Mouse (Mus musculus) adrenal gland, postnatal 25 days (tissue): Measurements from ENCODE around the gene Trub1. TPM values are rescaled to one million over a fixed set of nuclear protein-coding genes. Genes with fewer than 3 reads are reported as not detected.

Source experiments
- DNase-seq: peaks from one replicate; pipeline ENCODE4 v3.0.0; 2021; ENCODE audit warnings: mixed read lengths
- total RNA-seq: library from RNA; stranded (reverse); gene quantifications from 2 replicates; pipeline ENCODE4 v1.2.3, GENCODE M21; 2021

Gene Trub1
- total RNA-seq, 1 experiment from 2014 or later: 16.5 TPM

GRCm38 (mm10) chr19:57441501-57441900 lies 11.2 kb upstream of the Trub1 start:
- DNase-seq: no peak

DNA sequence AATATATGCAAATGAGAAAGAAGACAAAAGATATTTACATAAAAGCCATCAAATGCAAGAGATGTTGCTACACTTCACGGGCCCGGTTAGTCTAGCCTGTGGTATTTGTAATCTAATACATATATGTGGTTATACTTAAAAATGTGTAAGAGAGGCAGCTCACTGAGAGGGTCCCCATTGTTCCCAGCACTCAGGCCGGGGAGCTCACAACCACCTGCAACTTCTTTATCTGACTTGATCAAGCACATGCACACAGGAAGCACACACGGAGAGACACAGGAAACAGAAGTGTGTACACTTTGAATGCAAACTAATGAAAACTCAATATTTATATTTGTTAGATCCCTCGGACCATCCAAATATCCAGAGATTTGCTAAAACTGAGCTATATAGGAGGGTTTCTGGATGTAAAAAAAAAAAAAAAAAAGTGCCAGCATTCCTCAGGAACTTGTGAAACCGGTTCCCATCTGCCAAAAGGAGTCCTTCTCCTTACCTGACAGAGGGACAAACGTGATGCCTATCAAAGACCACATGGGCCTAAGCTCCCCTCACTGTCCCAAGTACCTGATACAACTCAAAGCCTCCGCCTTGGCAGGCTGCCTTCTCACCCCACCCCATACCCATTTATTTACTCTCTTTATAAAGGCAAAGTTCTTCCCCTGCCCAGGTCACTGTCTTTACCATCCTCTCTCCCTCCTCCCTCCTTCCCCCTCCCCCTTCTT lies 9.6 kb upstream of the Trub1 start:
- no peak for DNase-seq

DNA sequence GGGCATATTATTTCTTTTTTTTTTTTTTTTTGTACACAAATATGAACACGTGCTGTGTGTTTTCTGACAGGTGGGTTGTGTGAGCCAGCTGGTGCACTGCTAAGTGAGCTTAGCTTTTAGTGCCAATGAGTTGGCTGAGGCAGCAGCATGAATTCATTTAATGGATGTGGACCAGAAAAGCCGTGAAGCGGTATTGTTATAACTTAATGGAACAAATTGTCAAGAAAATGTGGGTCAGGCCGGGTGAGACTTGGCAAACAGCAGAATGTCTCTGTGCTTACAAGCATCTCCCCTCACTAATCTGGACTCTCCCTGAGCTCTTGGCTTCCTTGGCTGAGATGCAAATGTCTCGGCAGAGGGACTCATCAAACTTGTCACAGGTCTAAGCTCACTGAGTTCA lies 7.7 kb upstream of the Trub1 start:
- no peak for DNase-seq

- DNase-seq: no peak
Measured at GRCm38 (mm10) chr19:57450849-57451248, 1.9 kb upstream of the Trub1 start.

- no peak for DNase-seq
Measured at GRCm38 (mm10) chr19:57451762-57452161, 950 bp upstream of the Trub1 start.

GRCm38 (mm10) chr19:57453218-57453600 lies 497 bp downstream of the Trub1 start:
- no peak for DNase-seq

DNA sequence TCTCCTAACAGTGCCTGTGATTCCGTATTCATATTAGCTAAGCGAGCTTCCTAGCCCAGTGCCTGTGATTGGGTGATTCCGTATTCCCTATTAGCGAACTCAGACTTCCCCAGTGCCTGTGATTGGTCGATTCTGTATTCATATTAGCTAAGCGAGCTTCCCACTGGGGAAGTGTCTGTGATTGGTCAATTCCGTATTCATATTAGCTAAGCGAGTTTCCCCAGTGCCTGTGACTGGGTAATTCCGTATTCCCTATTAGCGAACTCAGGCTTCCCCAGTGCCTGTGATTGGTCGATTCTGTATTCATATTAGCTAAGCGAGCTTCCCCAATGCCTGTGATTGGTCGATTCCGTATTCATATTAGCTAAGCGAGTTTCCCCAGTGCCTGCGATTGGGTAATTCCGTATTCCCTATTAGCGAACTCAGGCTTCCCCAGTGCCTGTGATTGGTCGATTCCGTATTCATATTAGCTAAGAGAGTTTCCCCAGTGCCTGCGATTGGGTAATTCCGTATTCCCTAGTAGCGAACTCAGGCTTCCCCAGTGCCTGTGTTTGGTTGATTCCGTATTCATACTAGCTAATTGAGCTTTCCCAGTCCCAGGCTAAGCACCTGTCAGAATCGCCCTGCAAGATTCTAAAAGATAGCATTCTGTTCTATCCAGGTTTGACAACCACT lies 2.7 kb downstream of the Trub1 start:
- no peak for DNase-seq

DNA sequence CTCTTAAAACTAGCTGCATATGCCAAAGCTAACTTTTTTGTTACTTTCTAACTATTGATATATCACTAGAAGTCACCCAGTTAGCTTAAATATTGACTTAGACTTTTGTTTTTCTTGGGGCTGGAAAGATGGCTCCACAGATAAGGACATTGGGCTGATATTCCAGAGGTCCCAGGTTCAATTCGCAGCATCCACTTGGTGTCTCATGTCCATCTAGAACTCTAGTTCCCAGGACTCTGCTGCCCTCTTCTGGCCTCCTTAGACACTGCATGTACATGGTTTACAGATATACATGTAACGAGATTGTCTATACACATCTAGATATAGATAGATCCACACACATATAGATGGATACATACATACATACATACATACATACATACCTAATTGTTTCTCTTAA lies 4.4 kb downstream of the Trub1 start:
- peak; percentile 50 for DNase-seq

GRCm38 (mm10) chr19:57463741-57464140 lies 11.0 kb downstream of the Trub1 start:
- no peak for DNase-seq

GRCm38 (mm10) chr19:57465742-57466141 lies 13.0 kb downstream of the Trub1 start:
- no peak for DNase-seq

GRCm38 (mm10) chr19:57471033-57471432 lies 18.3 kb downstream of the Trub1 start:
- DNase-seq: no peak

DNA sequence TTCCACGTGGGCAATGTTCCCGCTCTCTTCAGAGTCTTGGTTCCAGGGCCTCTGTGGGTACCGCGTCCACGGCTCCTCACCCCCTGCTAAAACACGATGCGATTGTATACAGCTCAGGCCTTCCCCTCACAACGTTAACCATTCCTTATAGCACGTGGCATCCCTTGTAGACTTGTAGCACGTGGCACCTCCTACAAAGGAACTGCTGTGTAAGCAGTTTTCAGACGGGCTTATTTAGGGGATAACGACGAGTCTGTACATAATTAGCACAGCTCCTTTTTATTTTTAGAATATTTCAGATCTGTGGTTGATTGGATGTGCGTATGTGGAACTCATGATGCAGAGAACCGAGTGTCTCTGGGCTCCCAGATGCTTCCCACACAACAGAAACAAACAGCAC lies 19.5 kb downstream of the Trub1 start:
- DNase-seq: no peak

GRCm38 (mm10) chr19:57473301-57473700 lies 20.6 kb downstream of the Trub1 start:
- DNase-seq: no peak

DNA sequence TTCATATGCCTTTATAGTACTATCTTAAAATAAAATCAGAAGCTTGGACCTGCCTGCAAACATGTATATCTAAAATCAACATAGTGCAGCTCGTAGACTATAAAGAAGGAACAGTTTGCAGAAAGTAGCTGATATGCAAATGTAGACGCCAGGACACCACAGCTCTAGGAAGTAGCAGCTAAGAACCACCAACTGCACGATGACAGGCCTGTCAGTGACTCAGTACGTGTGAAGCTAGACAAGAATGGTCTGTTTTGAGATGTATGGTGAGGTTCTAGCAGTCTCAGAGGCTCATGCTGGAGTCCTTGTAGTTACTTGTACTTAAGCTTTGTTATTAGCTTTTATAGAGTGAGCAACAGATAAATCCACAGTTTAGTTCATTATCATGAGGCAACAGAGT lies 22.6 kb downstream of the Trub1 start:
- no peak for DNase-seq

DNA sequence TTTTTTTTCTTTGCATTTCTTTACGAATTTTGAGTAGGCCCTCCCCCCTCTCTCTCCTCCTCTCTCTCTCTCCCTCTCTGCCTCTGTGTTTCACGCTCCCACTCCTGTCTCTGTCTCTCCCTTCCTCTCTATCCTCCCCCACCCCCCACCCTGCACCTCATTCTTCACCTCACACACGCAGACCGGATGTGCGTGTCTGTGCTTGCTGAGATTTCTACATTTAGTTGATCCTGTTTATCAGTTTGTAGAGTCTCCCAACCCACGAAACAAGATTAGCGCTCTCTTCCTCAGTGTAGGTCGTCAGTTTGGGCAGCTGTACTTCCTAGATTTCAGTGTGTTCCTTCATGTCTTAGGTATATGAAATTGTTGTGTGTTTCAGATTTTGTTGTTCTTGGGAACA lies 24.6 kb downstream of the Trub1 start:
- no peak for DNase-seq

- no peak for DNase-seq
Measured at GRCm38 (mm10) chr19:57478056-57478455, 25.3 kb downstream of the Trub1 start.

DNA sequence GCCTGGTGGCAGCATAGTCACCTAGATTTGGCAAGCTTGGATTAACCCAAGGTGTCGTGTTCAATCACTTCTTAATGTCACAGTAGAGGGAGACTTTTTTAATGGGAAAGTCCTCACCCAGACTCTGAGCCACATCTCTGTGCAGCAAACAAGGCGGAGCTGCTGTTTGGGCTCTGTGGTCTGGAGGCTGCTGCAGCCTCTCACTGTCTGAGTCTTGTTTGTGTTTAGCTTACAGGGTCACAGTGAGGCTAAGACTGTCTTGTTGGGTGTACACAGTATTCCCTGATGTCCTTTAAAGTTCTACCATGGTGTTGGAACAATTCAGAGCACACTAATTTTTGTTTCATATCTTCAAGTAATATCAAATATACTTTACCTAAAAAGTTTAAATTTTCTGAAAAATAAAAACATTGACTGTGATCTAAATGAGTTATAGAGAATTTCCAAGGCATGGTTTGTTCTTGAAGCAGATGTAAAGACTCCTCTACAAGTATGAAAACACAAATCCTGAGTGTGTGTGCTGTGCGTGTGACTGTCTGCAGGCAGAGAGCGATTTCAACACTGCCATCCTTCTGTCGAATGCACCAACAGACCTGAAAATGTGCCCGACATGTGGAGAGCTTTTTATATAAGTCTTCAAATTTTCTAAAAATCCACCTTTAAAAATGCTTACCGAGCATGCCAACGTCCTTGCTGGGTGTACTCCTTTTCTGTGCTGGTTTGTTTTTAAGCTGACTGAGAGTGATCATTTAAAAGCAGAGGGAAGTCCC lies 27.4 kb downstream of the Trub1 start:
- no peak for DNase-seq

DNA sequence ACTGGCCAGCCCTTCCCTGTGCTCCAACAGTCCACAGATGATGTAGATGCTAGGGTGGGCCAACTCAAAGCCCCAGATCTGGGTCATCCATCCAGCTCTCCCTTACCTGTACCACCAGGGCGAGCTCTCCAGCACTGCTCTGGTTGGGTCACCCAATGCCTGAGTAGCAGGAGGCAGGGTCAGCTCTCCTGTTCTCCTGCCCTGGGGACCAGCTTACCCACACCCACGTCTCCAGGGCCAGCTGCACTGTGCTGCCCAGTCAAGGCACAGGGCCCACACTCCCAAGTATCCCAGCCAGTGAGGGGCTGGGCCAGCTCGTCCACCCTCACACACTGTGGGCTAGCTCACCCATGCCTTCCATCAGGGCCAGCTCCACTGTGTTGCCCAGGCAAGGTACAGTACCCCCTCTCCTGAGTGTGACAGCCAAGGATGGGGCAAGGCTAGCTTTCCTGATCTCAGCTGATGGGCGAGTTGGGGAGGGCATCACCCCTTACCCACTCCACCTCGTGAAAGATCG lies 29.1 kb downstream of the Trub1 start:
- no peak for DNase-seq

GRCm38 (mm10) chr19:57482815-57483214 lies 30.1 kb downstream of the Trub1 start:
- DNase-seq: peak; percentile 74

GRCm38 (mm10) chr19:57487051-57487658 lies 34.4 kb downstream of the Trub1 start:
- no peak for DNase-seq

DNA sequence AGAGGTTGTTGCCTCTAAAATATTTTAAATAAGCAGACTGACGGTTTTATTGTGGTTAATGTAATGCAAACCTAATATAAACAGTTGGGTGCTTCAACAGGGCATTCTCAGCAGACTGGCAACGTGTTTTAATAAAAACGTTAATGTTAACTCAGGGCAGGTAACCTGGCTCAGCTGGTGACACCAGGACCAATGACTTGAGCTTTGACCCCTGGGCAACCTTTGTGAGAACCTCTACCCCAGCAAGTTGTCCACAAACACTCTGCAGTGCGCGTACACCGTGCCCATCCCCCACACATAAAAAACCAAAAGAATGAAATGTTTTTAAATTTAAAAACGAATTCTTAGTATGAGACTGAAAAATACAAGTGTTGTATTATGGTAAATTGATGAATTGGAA lies 36.8 kb downstream of the Trub1 start:
- no peak for DNase-seq

- no peak for DNase-seq
Measured at GRCm38 (mm10) chr19:57491030-57491429, 38.3 kb downstream of the Trub1 start.

DNA sequence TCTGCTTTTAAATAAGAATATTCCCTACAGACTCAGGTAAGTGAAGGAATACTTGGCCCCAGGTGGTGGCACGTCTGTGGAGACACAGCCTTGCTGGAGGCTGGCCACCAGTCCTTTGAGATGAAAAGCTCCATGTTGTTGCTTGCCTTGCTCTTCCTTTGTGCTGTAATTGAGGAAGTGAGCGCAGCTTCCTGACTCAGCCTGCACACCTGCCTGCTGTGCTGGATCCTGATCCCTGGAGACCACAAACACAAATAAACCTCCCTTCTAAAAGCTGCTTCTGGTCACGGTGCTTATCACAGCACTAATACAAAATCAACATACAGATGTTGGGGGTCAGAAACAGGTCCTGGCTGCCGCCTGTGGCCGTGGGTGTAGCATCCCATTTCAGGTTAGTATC lies 41.3 kb downstream of the Trub1 start:
- no peak for DNase-seq
